Mouse (Mus musculus) embryonic fibroblast, embryonic 13.5 days (primary cell): Measurements from ENCODE around the gene Rdh1.

ENCODE experiments used
- CTCF ChIP-seq: IDR thresholded peaks from 2 replicates; pipeline ENCODE4 v1.5.1; 2011; ENCODE audit warnings: mild to moderate bottlenecking, control low read depth, low read length, moderate library complexity, borderline replicate concordance; ENCODE audit not compliant: insufficient read depth
- POLR2A ChIP-seq: IDR thresholded peaks from 2 replicates; pipeline ENCODE4 v1.6.1; 2011; ENCODE audit warnings: low read depth, mild to moderate bottlenecking, control low read depth, low read length, moderate library complexity

DNA sequence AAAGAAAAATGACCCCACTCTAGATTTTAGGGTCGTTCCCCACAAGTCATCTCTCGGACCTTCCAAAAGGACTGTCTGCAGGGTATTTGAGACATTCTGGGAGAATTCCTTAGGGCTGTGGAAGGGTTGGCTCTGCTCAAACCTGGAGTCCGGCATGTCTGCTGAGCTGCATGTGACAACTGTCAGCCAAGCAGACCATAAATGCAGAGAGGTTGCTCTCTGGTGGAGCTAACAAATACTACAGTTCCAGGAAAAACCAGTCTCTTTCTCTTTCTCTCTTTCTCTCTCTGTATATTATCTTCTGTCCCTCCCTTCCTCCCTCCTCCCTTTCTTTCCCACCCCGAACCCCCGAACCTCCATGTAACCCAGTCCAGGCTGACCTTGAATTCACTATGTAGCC is 25.1 kb upstream of the Rdh1 start:
- 0 out of 2 replicates have a peak, but pooled peaks have one; percentile 15 for TF ChIP-seq CTCF
- TF ChIP-seq POLR2A, result no peak
